Mouse (Mus musculus) midbrain, embryonic 11.5 days (tissue): ENCODE measurements at regions not wholly inside any gene's neighbourhood (a gene's known extent, or its start where the extent isn't known, plus 50 kb on each side); places are given as distances from the start of the nearest gene placed in this dataset.

ENCODE experiments used
- ATAC-seq: fragments of 200-750 bp; cut with Nextera tagmentation; 2 replicates; pipeline ENCODE4 v1.8.0; 2017; ENCODE audit warnings: moderate TSS enrichment, moderate library complexity; ENCODE audit not compliant: low FRiP score
- DNase-seq: peaks from one replicate; pipeline ENCODE4 v3.0.0; 2015; ENCODE audit warnings: low spot score; ENCODE audit errors: missing footprints
- H3K27ac ChIP-seq: fragments of 300-500 bp; sonication (generic); 2 replicates; pipeline ENCODE4 v1.5.1; 2014; ENCODE audit warnings: low read depth, low read length
- H3K27me3 ChIP-seq: fragments of 300-500 bp; sonication (generic); 2 replicates; pipeline ENCODE4 v1.6.1; 2014; ENCODE audit warnings: mild to moderate bottlenecking, low read length, moderate library complexity, mixed read lengths; ENCODE audit not compliant: control insufficient read depth, insufficient read depth
- H3K36me3 ChIP-seq: fragments of 300-500 bp; sonication (generic); 2 replicates; pipeline ENCODE4 v1.6.1; 2014; ENCODE audit warnings: mild to moderate bottlenecking, low read length, moderate library complexity, mixed read lengths; ENCODE audit not compliant: control insufficient read depth, insufficient read depth
- H3K4me1 ChIP-seq: fragments of 300-500 bp; sonication (generic); 2 replicates; pipeline ENCODE4 v1.6.1; 2014; ENCODE audit warnings: low read length; ENCODE audit not compliant: control insufficient read depth, insufficient read depth
- H3K4me2 ChIP-seq: fragments of 300-500 bp; sonication (generic); 2 replicates; pipeline ENCODE4 v1.6.1; 2014; ENCODE audit warnings: mild to moderate bottlenecking, moderate library complexity
- H3K4me3 ChIP-seq: fragments of 300-500 bp; sonication (generic); 2 replicates; pipeline ENCODE4 v1.5.1; 2014; ENCODE audit warnings: low read depth, low read length
- H3K9ac ChIP-seq: fragments of 300-500 bp; sonication (generic); 2 replicates; pipeline ENCODE4 v1.6.1; 2014; ENCODE audit warnings: low read length
- H3K9me3 ChIP-seq: fragments of 300-500 bp; sonication (generic); 2 replicates; pipeline ENCODE4 v1.6.1; 2016; ENCODE audit warnings: low read length; ENCODE audit not compliant: control insufficient read depth
- WGBS: fragments of 180-500 bp; shearing (Covaris S2); extraction: QIAGEN DNeasy Blood & Tissue Kit; methylation state at CpG from one replicate; pipeline ENCODE4 v1.1.7; 2014; 5-methylcytosine and 5-hydroxymethylcytosine counted together

DNA sequence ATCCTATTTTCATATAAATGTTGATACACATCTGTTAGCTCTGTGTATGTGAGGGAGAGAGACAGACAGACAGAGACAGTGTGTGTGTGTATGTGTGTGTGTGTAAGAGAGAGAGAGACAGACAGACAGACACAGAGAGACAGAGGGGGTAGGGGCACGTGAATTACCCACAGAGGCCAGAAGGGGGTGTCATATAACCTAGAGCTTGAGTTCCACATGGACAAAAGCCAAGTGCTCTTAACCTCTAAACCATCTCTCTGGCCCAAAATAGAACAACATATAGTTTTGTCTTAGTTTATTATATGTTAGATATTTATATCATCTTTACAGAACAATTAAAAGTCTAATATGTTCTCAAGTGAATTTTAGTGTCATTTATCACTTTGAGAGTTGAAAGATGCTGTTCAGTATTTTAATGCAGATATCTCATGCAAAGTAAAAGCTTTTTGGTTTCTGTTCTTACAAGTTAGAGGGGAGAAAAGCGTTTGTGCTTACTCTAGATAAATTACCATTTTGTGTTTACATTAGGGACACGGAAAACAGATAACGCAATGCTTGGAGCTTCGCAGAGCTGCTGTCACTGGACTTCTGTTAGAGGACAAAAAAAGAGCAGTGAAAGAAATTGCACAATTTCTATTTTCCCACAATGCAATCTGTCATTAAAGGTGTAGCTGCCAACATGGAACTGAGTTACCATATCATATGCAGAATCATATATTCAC is 710.6 kb upstream of the Tmem132c start:
- Histone ChIP-seq H3K27ac (no peak overlapping the region), H3K9ac (no peak overlapping the region), H3K4me2 (no peak overlapping the region), H3K4me1 (no peaks in the 10 kb centered on the region), H3K4me3 (no peak overlapping the region), H3K27me3 (no peaks in the 10 kb centered on the region), H3K36me3 (no peaks in the 10 kb centered on the region), H3K9me3 (no peaks in the 10 kb centered on the region)
- no peak for DNase-seq
- 72% methylated on average over 5 of the region's 5 CpGs for WGBS
- no peak for ATAC-seq

DNA sequence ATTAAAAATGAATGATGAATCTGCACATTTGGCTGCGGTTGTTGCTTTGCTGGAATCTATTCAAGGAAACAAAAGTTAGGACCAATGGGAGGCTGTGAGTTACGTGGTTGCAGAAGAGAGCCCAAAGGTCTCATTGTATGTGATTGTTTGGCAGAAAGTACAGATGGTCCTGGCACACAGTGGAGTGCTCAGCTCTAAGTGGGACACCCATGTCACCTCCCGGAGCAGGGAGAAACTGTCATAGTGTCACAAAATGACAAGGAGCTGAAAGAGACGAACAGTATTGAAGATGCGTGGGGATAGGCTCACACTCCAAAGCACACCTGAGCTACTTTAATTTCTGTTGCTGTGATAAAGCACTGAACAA is 710.1 kb upstream of the Tmem132c start:
- no peak overlapping the region for H3K4me3 ChIP-seq
- 88% methylated on average over 5 of the region's 5 CpGs for WGBS

DNA sequence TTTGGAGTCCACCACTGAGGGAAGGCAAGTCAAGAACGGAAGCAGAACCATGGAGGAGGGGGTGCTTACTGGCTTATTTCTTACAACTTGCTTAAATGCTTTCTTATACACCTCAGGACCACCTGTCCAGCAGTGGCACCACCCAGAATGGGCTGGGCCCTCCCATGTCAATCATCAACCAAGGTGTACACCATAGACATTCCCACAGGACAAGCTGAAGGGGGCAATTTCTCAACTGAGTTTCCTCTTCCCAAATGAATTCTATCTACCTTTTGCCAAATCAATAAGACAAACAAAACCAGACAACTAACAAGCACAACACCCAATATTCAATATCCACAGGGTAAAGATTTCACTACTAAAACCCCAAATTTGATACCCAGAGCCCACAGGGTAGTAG is 709.6 kb upstream of the Tmem132c start:
- Histone ChIP-seq H3K9me3 (no peaks in the 10 kb centered on the region), H3K4me3 (no peak overlapping the region), H3K27me3 (no peaks in the 10 kb centered on the region), H3K9ac (no peak overlapping the region), H3K36me3 (no peaks in the 10 kb centered on the region), H3K4me2 (no peak overlapping the region), H3K4me1 (no peaks in the 10 kb centered on the region), H3K27ac (no peak overlapping the region)
- DNase-seq: no peak
- ATAC-seq: no peak
- WGBS: 88% methylated on average over 1 of the region's 1 CpGs

More for the DNA sequence above, 710.1 kb upstream of the Tmem132c start:
- H3K4me1 ChIP-seq: no peaks in the 10 kb centered on the region
- DNase-seq (peak; percentile 17), ATAC-seq (no peak)
- no peak overlapping the region for H3K27ac ChIP-seq
- H3K4me2 ChIP-seq: no peak overlapping the region
- no peak overlapping the region for H3K9ac ChIP-seq
- no peaks in the 10 kb centered on the region for H3K27me3 ChIP-seq
- H3K36me3 ChIP-seq: no peaks in the 10 kb centered on the region
- H3K9me3 ChIP-seq: no peaks in the 10 kb centered on the region

DNA sequence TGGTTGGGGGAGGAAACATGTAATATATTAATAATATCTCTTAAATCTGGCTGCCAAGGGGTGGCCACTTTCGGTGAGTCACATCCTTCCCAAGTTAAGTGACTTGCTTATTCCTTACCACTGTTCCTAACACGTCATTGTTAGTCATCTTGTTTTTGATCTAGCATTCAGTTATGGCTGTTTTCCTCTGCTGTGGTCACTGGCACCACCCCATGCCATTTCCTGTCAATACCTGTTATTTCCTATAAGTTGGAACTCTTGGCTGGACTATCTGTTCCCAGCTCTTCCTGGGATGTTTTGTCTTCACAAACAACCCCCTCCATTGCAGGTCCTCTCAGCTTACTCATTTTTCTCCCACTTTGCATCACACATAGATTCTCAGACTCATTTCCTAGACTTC is 703.5 kb upstream of the Tmem132c start:
- ATAC-seq: no peak
- no peaks in the 10 kb centered on the region for H3K4me1 ChIP-seq
- no peak overlapping the region for H3K4me2 ChIP-seq
- DNase-seq: no peak
- WGBS: 91% methylated on average over 2 of the region's 2 CpGs
- H3K4me3 ChIP-seq: no peak overlapping the region
- H3K27ac ChIP-seq: no peak overlapping the region
- no peak overlapping the region for H3K9ac ChIP-seq
- H3K36me3 ChIP-seq: no peaks in the 10 kb centered on the region
- H3K27me3 ChIP-seq: no peaks in the 10 kb centered on the region
- H3K9me3 ChIP-seq: no peaks in the 10 kb centered on the region

DNA sequence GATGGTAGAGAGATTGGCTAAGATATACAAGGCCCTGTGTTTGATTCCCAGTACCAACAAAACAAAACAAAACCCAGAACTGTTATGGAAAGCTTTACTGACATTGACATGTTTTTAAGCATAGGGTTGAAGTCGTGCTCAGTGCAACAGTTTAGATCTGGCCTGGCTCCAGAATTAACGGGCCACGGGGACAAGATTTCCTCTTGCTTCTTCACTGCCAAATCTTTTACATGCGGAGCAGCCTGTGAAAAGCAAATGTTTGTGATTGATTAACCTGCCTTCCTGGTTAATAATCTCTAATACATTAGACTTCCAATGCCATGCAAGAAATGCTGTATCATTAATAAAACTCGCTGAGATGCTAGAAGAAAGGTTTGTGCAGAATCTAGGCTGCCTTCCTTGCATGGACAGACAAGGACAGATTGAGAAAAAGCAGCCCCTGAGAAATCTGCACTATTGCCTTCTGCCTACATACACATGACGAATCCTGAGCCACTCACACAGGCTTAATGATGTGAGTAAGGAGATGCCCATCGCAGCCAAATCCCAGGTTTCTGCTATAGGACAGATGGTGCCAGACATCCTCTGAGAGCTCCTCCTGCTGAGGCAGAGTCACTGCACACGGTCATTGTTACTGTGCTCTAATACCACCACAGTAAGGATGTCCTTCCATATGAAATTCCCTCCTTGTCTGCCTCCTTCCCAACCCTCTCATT is 697.2 kb upstream of the Tmem132c start:
- Histone ChIP-seq H3K4me2 (no peak overlapping the region), H3K4me3 (no peak overlapping the region), H3K9ac (no peak overlapping the region), H3K36me3 (no peaks in the 10 kb centered on the region), H3K4me1 (no peaks in the 10 kb centered on the region), H3K27ac (no peak overlapping the region), H3K9me3 (no peaks in the 10 kb centered on the region), H3K27me3 (no peaks in the 10 kb centered on the region)
- ATAC-seq: no peak
- peak; percentile 69 for DNase-seq
- WGBS: 76% methylated on average over 8 of the region's 8 CpGs

DNA sequence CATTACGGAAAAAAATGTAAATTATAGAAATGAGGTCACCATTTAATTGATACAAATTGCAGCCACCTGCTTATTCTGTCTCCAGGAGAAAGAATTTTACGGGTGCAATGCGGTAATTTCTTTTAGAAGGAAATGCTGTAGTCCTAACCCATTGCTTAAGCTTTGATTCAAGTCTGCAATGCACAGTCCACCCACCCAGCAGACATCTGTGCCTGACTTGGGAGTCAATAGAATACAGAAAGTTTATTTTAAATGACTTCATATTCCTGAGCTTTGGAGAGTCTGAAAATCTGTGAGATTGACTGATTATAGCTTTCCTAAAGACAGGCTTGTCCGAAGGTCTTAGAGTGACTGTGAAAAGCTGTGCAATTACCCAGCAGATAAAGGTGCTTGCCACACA is 693.8 kb upstream of the Tmem132c start:
- H3K27me3 ChIP-seq: no peaks in the 10 kb centered on the region

DNA sequence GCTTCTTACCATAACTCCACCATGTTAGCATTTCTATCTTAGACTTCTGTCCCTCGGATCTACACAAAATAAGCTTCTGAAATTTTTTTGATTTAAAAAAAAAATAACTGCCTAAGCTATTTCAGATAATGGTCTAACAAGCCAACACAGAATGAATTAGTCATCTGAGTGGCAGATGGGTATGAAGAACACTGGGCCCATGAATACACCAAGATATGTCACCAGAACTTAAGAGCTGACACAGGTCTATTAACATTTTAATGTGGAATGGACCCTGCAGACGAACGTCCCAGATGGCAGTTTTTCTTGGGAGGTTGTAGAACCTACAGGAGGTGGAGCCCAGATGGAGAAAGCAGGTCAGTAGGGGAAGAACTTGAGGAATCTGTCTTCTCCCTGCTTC is 689.9 kb upstream of the Tmem132c start:
- H3K36me3 ChIP-seq: no peaks in the 10 kb centered on the region
- H3K27me3 ChIP-seq: no peaks in the 10 kb centered on the region
- H3K9ac ChIP-seq: no peak overlapping the region
- DNase-seq (peak; percentile 68), ATAC-seq (no peak)
- H3K9me3 ChIP-seq: no peaks in the 10 kb centered on the region
- H3K4me3 ChIP-seq: no peak overlapping the region
- H3K27ac ChIP-seq: no peak overlapping the region
- no peaks in the 10 kb centered on the region for H3K4me1 ChIP-seq
- no peak overlapping the region for H3K4me2 ChIP-seq
- WGBS: 83% methylated on average over 3 of the region's 3 CpGs

More for the DNA sequence above, 693.8 kb upstream of the Tmem132c start:
- DNase-seq (no peak), ATAC-seq (no peak)
- H3K36me3 ChIP-seq: no peaks in the 10 kb centered on the region
- no peaks in the 10 kb centered on the region for H3K9me3 ChIP-seq
- no peak overlapping the region for H3K4me2 ChIP-seq
- no peaks in the 10 kb centered on the region for H3K4me1 ChIP-seq
- H3K4me3 ChIP-seq: no peak overlapping the region
- no peak overlapping the region for H3K9ac ChIP-seq
- no peak overlapping the region for H3K27ac ChIP-seq
- WGBS: 92% methylated on average over 4 of the region's 4 CpGs

DNA sequence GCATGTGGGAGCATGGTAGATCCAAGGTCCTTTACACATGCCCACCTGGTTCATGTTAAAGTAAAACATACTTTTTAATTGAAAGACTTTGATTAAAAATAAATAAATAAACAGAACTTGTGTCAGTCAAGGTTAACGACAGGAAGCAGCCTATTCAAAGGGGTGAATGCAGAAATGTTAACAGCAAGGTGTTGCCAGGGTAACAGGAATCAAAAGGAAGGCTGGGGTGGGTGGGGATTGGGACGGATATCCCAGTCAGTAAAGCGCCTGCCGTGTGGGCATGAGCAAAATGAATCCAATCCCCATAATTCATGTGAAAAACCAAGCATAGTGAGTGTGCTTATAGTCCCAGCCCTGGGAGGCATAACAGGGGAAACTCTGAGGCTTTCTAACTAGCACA is 682.6 kb upstream of the Tmem132c start:
- Histone ChIP-seq H3K4me1 (no peaks in the 10 kb centered on the region), H3K9me3 (no peaks in the 10 kb centered on the region), H3K27ac (no peak overlapping the region), H3K36me3 (no peaks in the 10 kb centered on the region), H3K9ac (no peak overlapping the region), H3K27me3 (no peaks in the 10 kb centered on the region), H3K4me3 (no peak overlapping the region), H3K4me2 (no peak overlapping the region)
- ATAC-seq: no peak
- no peak for DNase-seq
- 57% methylated on average over 4 of the region's 4 CpGs for WGBS

DNA sequence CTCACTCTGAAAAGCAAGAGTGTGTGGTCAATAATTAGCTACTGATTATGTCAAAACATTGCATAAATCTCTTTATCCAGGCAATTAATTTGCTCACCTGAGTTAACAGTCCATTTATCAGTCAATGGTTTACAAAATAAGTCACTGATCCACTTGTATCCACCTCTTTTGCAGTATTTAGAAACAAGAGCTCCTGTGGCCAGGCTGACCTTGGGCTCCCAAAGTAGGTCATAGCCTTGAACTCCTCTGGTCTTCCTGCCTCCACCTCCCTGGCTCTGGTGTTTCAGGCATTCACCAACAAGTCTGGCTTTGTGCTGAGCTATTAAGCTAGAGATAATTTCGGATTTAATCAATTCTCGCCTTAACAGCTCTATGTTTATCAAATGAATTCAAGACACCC is 675.8 kb upstream of the Tmem132c start:
- no peak overlapping the region for H3K27ac ChIP-seq
- no peak overlapping the region for H3K4me2 ChIP-seq
- H3K36me3 ChIP-seq: no peaks in the 10 kb centered on the region
- no peak overlapping the region for H3K4me3 ChIP-seq
- H3K27me3 ChIP-seq: no peaks in the 10 kb centered on the region
- DNase-seq (no peak), ATAC-seq (no peak)
- WGBS: 91% methylated on average over 2 of the region's 2 CpGs
- no peaks in the 10 kb centered on the region for H3K4me1 ChIP-seq
- H3K9ac ChIP-seq: no peak overlapping the region
- no peaks in the 10 kb centered on the region for H3K9me3 ChIP-seq
